Mouse (Mus musculus) gastrocnemius, adult 2 months (tissue): ENCODE results near the gene Nbas. TPM values are rescaled to one million over a fixed set of nuclear protein-coding genes. Genes with fewer than 3 reads are reported as not detected.

Experiments used
- DNase-seq: peaks from one replicate; pipeline ENCODE4 v3.0.0; 2022
- H3K27ac ChIP-seq: fragments of 200-600 bp; 2 replicates; pipeline ENCODE4 v1.8.1; 2022; ENCODE audit warnings: mild to moderate bottlenecking
- H3K4me3 ChIP-seq: fragments of 200-600 bp; 2 replicates; pipeline ENCODE4 v1.8.1; 2022; ENCODE audit warnings: mild to moderate bottlenecking, moderate library complexity
- CTCF ChIP-seq: fragments of 200-600 bp; IDR thresholded peaks from 2 replicates; pipeline ENCODE4 v1.8.1; 2022; ENCODE audit warnings: antibody characterized with exemption, mild to moderate bottlenecking, moderate library complexity
- intact Hi-C: fragments of 180-260 bp; cut with DNase I; formaldehyde crosslinking; loops from one replicate; pipeline ENCODE4 v1.15.1; 2025
- total RNA-seq, 2 experiments: library from RNA; stranded (reverse); gene quantifications; 2 replicates each; pipeline ENCODE4 v1.2.3; 2021

The Nbas gene
- total RNA-seq, 2 experiments from 2014 or later = 20.3 to 25.1 TPM

- no peak overlapping the region for H3K4me3 ChIP-seq
- no peak for TF ChIP-seq CTCF
- no peak overlapping the region for H3K27ac ChIP-seq
- DNase-seq = no peak
- intact Hi-C loops = no loop called here
These were observed 45.5 kb downstream of the Nbas start for GRCm38 (mm10) chr12:13314384-13314783.

- DNase-seq = no peak
- TF ChIP-seq CTCF = no peak
- Histone ChIP-seq H3K27ac (no peak overlapping the region), H3K4me3 (no peak overlapping the region)
- intact Hi-C loops = no loop called here
These were observed 46.1 kb downstream of the Nbas start for GRCm38 (mm10) chr12:13315081-13315480.

GRCm38 (mm10) chr12:13342535-13342934, 73.6 kb downstream of the Nbas start:
- Histone ChIP-seq H3K27ac (no peak overlapping the region), H3K4me3 (no peak overlapping the region)
- intact Hi-C loops = no loop called here
- no peak for DNase-seq
- TF ChIP-seq CTCF = no peak

DNA sequence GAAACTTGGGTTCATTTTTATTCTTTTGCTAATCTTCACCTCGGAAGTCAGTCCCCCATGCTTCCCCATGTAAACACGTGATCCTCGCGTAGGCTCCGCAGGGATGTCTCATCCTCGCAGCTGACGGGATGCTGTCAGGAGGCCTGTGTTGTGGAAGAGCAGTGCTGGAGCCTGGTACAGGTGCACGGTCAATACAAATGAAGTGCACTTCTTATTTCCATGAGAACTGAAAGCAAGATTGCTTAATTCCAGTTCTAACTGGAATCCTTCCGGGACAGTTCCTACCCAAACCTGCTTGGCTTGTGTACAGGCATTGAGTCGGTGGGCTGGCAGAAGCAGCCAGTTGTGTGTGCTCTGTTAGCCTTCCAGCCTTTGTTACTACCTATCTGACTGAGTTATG, 87.3 kb downstream of the Nbas start:
- DNase-seq = no peak
- intact Hi-C loops = no loop called here
- no peak for TF ChIP-seq CTCF
- Histone ChIP-seq H3K27ac (no peak overlapping the region), H3K4me3 (no peak overlapping the region)

DNA sequence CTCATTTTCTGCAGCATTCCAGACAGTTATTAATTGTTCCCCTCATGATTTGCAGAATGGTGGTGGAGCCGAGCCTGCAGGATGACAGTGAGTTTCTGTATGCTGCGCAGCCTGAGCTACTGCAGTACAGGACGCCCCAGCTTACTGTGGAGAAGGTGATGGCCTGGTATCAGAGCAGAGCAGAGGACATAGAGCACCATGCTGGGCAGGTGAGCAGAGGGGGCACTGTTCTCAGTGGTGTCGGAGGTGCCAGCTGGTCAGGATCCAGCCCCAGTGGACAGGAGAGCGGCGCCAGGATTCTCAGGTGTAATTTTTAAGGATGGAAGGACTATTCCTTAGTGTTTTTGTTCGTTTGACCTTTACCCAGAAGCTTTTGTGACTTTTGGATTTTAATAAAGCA, 87.8 kb downstream of the Nbas start:
- no peak overlapping the region for H3K27ac ChIP-seq
- TF ChIP-seq CTCF = no peak
- H3K4me3 ChIP-seq = no peak overlapping the region
- DNase-seq = no peak
- intact Hi-C loops = no loop called here

DNA sequence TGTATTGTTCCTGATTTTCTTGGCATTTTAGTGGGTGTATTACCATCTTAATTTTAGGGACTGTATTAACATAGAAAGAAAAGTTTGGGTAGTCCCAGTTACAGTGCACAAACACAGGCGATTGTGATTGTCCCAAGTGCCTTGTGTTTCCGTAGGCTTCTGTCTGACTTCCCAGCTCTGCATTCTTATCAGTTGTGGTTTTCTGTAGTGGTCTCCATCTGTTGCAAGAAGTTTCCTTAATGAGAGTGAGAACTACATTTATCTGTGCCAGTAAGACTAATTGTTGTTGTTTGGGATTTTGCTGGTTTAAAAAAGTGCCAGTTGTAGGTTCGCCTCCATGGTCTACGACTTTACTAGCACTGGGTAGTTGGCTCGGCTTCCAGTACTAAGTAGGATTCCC, 88.3 kb downstream of the Nbas start:
- intact Hi-C loops = no loop called here
- no peak for DNase-seq
- H3K27ac ChIP-seq = no peak overlapping the region
- TF ChIP-seq CTCF = no peak
- no peak overlapping the region for H3K4me3 ChIP-seq

GRCm38 (mm10) chr12:13358849-13359248, 89.9 kb downstream of the Nbas start:
- intact Hi-C loops = no loop called here
- DNase-seq = no peak
- Histone ChIP-seq H3K27ac (no peak overlapping the region), H3K4me3 (no peak overlapping the region)
- TF ChIP-seq CTCF = no peak

- no peak overlapping the region for H3K4me3 ChIP-seq
- no peak for TF ChIP-seq CTCF
- intact Hi-C loops = no loop called here
- no peak overlapping the region for H3K27ac ChIP-seq
- DNase-seq = no peak
These were observed 91.4 kb downstream of the Nbas start for GRCm38 (mm10) chr12:13360183-13360811.

DNA sequence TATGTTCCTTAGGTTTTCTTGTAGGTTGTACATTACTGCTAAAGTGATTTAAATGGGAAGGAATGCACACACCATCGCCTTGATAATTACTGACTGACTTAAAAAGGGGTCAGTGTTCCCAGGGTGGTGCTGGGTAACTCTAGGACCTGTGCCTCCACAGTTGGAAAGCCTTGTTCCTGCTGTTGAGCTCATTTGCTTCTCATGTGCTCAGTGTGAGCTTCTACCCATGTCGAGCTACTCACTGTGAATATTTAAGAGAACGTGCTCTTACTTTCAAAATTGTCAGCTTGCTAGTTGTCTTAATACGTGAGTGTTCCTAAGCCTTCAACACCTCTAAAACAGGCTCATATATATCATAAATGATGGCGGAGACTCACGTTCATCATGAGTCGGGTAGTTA, 112.6 kb downstream of the Nbas start:
- Histone ChIP-seq H3K4me3 (no peak overlapping the region), H3K27ac (no peak overlapping the region)
- DNase-seq = no peak
- intact Hi-C loops = no loop called here
- TF ChIP-seq CTCF = no peak

- no peak for DNase-seq
- no peak for TF ChIP-seq CTCF
- H3K4me3 ChIP-seq = no peak overlapping the region
- intact Hi-C loops = no loop called here
- no peak overlapping the region for H3K27ac ChIP-seq
These were observed 113.1 kb downstream of the Nbas start for GRCm38 (mm10) chr12:13382046-13382445.

GRCm38 (mm10) chr12:13389644-13390043, 120.7 kb downstream of the Nbas start:
- intact Hi-C loops = no loop called here
- H3K27ac ChIP-seq = no peak overlapping the region
- no peak for TF ChIP-seq CTCF
- no peak overlapping the region for H3K4me3 ChIP-seq
- DNase-seq = no peak

GRCm38 (mm10) chr12:13410191-13410590, 141.3 kb downstream of the Nbas start:
- intact Hi-C loops = no loop called here
- Histone ChIP-seq H3K27ac (no peak overlapping the region), H3K4me3 (no peak overlapping the region)
- TF ChIP-seq CTCF = no peak
- no peak for DNase-seq

DNA sequence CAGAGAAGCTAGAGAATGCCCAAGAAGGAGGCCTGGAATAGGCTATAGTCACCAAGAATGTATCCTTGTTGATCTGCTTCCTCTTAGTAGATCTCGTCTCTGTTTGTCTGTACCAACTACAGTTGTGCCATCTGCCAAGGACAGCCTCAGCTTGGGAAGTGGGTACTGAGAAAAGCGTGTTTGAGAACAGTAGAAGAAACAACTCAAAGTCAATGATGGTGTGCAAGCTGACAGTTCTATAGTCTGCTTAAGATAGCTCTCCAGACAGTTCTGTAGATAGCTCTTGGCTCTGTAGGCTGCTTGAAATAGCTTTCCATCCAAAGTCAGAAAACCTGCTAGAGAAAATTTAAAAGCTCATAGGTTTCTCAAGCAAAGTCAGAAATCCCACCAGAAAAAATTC, 149.7 kb downstream of the Nbas start:
- no peak for TF ChIP-seq CTCF
- intact Hi-C loops = no loop called here
- Histone ChIP-seq H3K4me3 (no peak overlapping the region), H3K27ac (no peak overlapping the region)
- DNase-seq = no peak

DNA sequence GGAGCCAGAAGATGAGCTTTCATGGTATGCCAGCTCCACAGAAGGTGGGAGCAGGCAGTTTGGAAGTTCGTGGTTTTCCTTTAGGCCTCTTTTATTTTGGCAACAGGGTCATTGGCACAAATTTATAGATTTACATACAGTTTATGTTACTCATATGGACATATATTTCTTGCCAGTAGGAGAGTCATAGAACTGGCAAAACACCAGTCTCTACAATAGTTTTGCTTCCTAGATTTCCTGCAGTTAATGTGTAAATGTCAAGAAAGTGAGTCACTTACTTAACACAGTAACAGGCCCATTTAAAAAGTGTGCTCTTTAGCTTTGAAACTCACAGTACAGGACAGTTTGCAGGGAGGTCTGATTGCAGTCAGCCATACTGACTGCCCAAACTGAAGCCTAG, 161.3 kb downstream of the Nbas start:
- intact Hi-C loops = no loop called here
- no peak for TF ChIP-seq CTCF
- DNase-seq = no peak
- H3K4me3 ChIP-seq = no peak overlapping the region
- H3K27ac ChIP-seq = no peak overlapping the region
